Mouse (Mus musculus): Measurements from ENCODE around the gene Sppl3.

Sppl3 gene

GRCm38 (mm10) chr5:115037099-115037498, 26.2 kb downstream of the Sppl3 start:
- no peak for DNase-seq (ENCODE audit: low spot score in 2 of 2)

GRCm38 (mm10) chr5:115040756-115041155, 29.8 kb downstream of the Sppl3 start:
- peak; percentile 20 to 29 for DNase-seq (ENCODE audit: low spot score in 2 of 2)

GRCm38 (mm10) chr5:115043626-115044025, 32.7 kb downstream of the Sppl3 start:
- no peak for DNase-seq (ENCODE audit: low spot score in 2 of 2)

DNA sequence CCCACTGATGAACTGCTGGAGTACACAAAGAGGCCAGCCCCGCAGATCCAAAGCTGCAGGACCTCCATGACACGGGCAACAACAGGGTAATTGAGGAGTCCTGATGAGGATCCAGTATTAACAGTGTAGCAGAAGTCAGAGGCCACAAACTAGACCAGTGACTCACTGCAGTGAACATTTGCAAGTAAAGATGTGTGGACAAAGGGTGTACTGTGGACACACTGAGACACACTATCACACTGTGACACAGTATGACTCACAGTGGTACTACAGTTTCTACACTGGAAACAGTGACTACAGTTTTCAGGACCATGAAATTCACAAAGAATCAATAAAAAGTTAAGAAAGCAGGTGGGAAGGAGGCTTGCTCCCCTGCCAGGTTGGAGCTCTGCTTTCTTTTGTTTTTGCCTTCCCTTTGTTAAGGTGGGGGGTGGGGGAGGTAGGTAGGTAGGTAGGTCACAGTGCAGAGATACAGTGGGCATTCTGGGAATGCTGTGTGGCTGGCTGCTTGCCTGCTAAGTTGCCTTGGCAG, 34.3 kb downstream of the Sppl3 start:
- no peak for DNase-seq (ENCODE audit: low spot score in 2 of 2)

DNA sequence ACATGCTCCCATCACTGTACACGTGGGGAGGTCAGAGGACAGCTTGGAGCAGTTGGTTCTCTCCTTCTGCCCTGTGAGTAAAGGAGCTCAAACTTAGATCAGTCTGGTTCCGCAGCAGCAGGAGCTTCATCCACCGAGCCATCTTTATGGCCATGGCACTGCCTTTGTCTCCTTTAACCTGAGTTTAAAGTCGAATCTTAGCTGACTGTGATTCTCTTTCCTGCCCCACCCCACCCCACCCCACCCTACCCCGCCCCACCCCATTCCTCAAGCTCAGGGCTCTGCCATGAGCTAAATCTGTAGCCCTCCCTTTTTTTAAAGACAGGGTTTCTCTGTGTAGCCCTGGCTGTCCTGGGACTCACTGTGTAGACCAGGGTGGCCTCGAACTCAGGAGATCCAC, 38.8 kb downstream of the Sppl3 start:
- no peak for DNase-seq (ENCODE audit: low spot score in 2 of 2)

DNA sequence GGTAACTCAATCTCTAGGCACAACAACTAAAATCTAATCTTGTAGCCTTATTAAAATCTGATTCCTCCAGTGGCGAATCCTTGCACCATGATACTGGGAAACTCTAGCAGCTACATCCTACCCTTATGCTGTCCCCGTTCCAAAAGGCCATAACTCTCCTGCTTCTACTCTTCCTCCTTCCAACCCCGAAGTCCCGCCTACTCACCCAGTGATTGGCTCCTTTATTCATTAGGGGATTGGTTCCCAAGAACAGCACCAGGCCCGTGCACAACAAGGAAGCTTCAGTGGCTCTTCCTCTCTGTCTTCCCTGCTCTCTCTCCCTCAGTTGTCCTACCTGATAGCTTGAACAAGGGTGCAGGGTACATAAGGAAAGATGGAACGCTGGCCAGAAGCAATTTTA, 39.8 kb downstream of the Sppl3 start:
- no peak for DNase-seq (ENCODE audit: low spot score in 2 of 2)

DNA sequence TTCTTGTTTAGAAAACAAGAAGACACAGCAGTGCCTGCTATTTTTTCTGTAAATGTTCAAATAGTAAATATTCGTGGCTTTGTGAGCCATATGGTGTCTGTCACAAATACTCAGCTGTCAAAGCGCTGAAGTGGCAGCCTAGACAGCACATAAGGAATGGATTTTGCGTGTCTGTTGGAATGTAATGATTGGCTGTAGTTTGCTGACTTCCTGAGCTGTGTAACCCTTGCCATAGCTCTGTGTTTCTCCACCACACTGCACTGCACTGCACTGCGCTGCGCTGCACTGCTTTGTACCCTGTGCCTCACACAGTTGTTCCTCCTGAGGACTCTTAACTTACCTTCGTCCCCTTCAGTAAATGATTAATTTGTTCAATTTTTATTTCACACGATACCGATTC, 41.6 kb downstream of the Sppl3 start:
- DNase-seq (ENCODE audit: low spot score in 2 of 2) = no peak

DNA sequence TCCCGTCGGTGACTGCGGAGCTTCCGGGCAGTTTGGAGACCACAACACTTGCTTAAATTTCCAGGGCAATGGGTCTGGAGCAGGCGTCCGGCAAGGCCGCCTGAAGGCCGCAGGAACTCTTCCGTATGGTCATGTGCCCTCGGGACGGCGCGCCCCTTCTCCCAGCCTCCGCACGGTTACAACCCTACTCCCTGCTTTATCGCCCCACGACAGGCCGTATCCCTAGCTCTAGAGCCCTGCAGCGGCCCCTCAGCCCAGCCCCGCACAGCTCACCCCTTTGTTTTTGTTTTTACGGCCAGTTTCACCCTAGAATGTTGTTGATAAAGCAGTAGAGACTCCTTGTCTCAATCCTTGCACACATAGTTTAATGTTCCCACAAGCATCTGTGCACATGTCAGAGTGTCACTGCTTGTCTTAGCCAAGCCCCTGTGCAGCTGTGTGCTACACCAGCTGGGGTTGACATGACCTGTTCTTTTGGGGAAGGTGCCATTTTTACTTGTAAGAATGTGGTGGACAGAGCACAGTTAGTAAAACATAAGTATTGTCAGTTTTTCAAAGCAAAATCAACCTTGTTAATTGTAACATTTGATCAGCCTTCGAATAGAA, 43.0 kb downstream of the Sppl3 start:
- no peak for DNase-seq (ENCODE audit: low spot score in 2 of 2)

- no peak for DNase-seq (ENCODE audit: low spot score in 2 of 2)
These were observed 44.5 kb downstream of the Sppl3 start for GRCm38 (mm10) chr5:115055418-115055817.

- no peak for DNase-seq (ENCODE audit: low spot score in 2 of 2)
These were observed 46.2 kb downstream of the Sppl3 start for GRCm38 (mm10) chr5:115057153-115057552.

DNA sequence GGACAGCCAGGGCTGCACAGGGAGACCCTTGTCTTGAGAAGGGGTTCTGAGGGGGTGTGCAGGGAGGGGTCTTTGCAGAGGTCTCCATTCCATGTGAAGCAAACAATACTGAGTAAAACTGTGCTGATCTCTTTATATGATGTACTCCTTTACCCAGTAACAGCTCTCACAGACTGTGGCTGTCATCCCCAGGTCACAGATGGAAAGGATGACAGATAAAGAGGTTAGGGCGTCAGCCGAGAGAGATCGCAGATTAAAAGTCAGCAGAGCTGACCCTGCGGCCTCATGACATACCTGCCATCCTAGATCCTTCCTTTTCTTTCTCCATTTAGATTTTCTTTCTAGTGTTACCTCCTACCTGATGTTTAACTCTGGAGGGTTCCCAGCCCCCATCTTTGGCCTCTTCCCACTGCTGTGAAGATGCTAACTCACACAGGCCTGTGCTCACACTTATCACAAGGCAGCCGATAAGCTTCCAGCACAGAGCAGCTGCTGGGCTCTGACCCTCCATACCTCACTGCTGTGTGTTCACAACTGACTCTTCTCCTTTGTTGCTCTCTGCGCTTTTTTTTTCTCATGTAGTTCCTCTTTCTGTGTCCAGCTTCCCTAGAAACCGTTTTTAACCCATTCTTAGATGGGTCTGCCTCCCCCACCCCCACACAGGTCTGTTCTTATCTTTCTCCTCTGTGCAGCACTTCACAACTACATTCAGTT, 47.8 kb downstream of the Sppl3 start:
- no peak for DNase-seq (ENCODE audit: low spot score in 2 of 2)

DNA sequence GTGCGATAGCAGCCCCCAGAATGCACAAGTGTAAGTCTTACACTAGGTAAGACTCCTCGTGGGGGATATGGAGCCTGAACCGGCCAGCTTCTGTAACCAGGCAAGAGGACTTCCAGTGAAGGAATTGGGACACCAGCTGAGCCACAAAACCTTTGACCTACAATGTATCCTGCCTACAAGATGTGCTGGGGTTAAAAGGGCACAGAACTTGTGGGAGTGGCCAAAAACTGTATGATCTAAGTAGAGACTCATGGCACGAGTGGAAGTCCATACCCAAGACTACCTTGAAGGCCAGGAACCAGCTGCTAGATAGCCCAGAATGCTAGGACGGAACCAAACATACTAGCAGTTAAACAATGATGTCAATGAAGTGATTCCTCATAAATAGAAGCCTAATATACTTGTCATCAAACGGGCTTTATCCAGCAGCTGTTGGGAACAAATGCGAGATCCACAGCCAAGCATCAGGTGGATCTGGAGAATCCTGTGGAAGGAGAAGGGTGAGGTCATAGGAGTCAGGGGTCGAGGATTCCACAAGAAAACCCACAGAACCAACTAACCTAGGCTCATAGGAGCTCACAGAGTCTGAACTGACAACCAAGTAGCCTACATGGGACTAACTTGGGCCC, 49.2 kb downstream of the Sppl3 start:
- no peak for DNase-seq (ENCODE audit: low spot score in 2 of 2)

DNA sequence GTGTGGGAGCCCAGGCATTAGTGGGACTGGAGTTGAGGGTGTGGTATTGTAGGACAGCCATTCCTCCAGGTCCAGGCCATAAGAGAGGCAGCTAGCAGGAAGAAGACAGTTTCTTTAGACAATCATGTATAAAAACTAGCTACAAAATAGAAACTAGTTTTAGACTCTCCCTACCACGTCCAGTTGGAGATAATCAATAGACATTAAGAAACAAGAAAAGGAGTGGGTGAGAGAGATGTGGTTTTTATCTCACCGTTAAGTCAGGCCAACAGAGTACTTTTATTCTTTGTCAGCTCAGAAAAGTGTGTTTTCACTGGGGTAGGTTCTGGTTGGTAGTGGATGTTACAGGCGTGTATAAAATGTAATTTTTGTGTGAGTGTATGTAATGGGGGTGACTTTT, 50.0 kb downstream of the Sppl3 start:
- no peak for DNase-seq (ENCODE audit: low spot score in 2 of 2)

- no peak for DNase-seq (ENCODE audit: low spot score in 2 of 2)
These were observed 51.6 kb downstream of the Sppl3 start for GRCm38 (mm10) chr5:115062566-115062965.

GRCm38 (mm10) chr5:115063391-115063790, 52.5 kb downstream of the Sppl3 start:
- DNase-seq (ENCODE audit: low spot score in 2 of 2) = no peak

GRCm38 (mm10) chr5:115066245-115066644, 55.3 kb downstream of the Sppl3 start:
- no peak for DNase-seq (ENCODE audit: low spot score in 2 of 2)

DNA sequence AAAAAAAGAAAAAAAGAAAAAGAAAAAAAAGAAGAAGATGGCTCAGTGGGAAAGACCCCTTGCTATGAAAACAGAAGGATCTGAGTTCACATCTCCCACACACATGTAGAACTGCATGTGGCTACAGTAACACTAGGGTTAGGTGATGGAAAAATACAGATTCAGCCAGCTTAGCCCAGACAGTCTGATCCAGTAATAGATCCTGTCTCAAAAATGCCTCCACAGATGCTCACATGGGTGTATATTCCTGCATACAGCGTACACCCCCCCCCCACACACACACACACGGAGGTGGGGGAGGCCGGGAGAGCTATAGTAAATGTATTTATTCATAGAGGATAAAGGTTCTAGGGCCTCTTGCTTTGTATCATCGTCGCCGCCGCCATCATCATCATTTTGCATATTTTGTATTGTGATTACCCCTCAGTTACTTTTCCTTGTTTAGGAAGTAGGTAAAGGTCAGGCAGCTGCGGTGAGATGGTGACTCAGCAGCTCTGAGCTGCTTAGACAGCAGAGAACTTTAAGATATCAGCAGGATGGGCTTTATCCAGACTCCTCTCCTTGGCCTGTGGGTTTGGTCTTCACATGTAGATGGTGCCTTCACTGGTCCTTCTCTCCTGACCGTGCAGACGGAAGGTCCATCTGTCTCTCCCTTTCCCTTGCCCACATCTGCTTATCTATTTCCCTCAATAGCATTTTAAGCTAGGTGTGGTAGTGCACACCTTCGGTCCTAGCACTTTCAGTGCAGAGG, 57.9 kb downstream of the Sppl3 start:
- no peak for DNase-seq (ENCODE audit: low spot score in 2 of 2)

- DNase-seq (ENCODE audit: low spot score in 2 of 2) = no peak
These were observed 58.7 kb downstream of the Sppl3 start for GRCm38 (mm10) chr5:115069611-115070010.

GRCm38 (mm10) chr5:115070457-115070856, 59.5 kb downstream of the Sppl3 start:
- no peak for DNase-seq (ENCODE audit: low spot score in 2 of 2)

GRCm38 (mm10) chr5:115071096-115071901, 60.4 kb downstream of the Sppl3 start:
- no peak for DNase-seq (ENCODE audit: low spot score in 2 of 2)

- peak; percentile 70 to 81 for DNase-seq (ENCODE audit: low spot score in 2 of 2)
These were observed 61.2 kb downstream of the Sppl3 start for GRCm38 (mm10) chr5:115072143-115072542.

Data from right cerebral cortex, adult 2 months (tissue).